Mouse (Mus musculus) forelimb bud, embryonic 11.5 days (tissue): ENCODE data around the gene Gm20388.
A peak's percentile ranks its signal among the peaks of the same experiment; 100 is the strongest.

Experiments
- DNase-seq: peaks from one replicate; pipeline ENCODE4 v3.0.0-alpha.2; 2012; ENCODE audit warnings: low read depth, low spot score

Gene Gm20388

DNA sequence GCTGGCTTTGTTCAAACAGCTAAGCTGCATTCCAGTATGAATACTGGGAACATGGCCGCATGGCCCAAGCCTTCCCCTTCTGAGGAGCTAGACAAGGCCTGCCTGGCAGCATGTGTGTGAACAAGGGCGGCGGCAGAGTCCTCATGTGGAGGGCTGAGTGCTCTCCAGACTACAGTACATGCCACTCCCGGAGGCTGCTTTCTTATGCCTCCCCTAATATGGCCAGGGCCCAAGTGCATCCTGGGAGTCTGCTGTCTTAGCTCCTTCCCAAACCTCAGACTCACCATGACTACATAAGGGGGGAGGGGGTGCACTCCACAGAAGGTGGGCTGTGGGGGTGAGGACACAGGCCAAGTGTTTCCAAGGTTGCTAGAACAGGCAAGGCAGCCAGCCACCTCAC, 1882.0 kb downstream of the Gm20388 start:
- no peak for DNase-seq

GRCm38 (mm10) chr8:121794151-121794550, 1883.5 kb downstream of the Gm20388 start:
- DNase-seq = no peak

GRCm38 (mm10) chr8:121795461-121795860, 1884.8 kb downstream of the Gm20388 start:
- DNase-seq = no peak

DNA sequence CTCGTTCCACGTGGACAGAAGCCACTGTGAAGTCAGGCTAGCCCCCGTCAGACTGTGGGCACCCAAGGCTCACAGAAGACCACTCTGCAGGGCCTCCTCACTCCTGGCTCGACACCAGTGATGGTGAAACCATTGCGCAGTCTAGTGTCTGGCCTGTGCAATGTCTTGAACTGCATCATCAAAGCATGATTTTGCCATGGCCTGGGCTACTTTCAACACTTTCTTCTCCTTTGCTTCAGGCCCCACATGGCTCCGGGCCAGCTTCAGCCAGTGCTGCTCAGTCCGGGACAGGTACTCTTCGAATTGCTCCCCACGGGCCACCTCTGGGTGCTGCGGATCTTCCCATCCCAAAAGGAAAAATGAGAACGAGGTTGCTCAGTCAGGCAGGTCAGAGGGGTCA, 1885.8 kb downstream of the Gm20388 start:
- no peak for DNase-seq

DNA sequence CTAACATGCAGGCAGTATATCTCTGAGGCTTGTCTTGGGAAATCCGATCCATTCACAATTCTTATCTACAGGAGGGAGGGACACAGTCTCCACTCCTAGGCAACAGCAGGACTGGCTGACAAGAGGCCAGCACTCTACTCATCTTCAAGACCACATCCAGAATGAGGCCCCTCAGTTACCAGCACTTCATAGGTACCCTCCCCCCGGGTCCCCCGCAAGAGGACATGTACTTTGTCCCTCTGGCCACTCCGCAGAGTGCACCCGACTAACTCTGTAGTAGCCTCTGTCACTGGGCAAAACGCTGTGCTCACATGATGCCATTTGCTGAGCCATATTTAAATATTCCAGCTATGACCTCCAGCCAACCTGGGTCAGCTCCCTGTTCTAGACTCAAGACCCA, 1887.8 kb downstream of the Gm20388 start:
- DNase-seq = no peak

DNA sequence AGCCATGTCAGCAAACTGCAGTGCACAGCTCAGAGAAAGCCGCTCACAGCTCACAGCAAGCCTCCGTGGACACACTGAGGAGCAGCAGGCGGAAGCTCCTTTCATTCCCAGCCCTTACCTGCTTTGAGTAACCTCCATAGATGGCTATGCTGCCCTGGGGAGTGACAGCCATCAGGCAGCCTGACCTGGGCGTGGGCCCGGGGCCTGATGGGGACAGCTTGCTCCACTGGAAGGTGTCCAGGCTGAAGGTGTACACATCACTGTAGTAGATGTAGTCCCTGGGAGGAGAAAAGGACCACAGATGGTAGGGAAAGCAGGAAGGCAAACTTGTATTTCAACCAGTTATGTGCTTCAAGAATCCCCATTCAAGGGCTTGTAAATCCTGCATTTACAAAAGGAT, 1894.2 kb downstream of the Gm20388 start:
- no peak for DNase-seq

DNA sequence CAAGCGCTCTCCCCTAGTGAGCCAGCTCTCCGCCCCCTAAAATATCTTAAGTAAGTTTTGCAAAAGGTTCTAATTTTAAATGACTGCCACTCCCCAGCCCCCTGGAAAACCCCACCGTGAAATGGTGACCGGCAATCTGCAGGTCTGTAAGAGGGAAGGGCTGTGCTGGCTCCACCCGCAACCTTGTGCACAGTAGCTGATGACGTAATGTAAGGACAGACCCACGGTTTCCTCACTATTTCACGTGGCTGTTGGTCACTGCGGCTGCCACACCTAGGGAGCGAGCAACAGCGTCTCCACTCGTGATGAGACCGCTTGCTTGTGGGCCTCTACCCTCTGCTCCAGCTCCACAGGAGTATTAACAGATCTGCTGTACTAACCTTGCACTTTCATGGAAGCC, 1895.5 kb downstream of the Gm20388 start:
- no peak for DNase-seq

DNA sequence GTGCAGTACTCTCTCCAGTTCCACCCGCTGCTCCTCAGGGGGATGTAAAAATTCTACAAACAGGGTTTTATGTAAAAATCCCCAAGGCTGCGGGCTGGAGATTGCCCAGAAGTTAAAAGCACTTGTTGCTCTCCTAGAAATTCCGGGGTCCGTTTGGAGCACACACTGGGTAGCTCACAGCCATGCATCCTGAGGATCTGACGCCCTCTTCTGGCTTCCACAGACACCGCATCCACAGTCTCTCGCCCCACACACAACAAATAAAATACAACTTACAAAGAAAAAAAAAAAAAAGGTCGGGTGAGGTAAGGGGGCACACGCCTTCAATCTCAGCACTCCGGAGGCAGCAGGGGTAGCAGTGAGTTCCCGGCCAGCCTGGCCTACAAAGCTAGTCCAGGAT, 1897.4 kb downstream of the Gm20388 start:
- DNase-seq = no peak

DNA sequence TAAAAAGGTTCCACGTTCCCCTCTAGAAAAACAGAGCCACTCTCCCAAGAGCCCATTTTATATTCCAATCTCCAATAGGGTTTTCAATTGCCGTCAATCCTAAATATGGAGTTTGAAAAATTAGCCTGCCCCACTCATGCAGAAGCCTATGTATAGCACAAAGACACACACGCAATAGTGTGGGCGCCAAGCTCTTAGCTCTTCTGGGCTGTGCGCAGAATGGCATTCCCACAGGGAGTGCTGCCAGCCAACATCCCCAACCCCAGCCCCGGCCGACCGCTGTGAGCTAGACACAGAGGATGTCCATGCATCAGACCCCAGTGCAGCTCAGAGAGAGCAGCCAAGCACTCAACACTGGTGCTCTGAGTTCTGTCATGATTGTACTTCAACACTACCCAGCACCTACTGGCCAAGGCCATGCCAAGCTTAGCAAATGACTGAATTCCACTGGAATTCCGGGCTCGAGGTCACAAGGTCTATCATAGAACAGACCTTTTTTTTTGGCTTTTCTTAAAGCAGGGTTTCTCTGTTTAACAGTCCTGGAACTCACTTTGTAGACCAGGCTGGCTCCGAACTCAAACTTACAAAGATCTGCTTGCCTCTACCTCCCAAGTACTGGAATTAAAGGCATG, 1899.0 kb downstream of the Gm20388 start:
- no peak for DNase-seq

- DNase-seq = no peak
These were observed 1900.9 kb downstream of the Gm20388 start for GRCm38 (mm10) chr8:121811502-121811901.

DNA sequence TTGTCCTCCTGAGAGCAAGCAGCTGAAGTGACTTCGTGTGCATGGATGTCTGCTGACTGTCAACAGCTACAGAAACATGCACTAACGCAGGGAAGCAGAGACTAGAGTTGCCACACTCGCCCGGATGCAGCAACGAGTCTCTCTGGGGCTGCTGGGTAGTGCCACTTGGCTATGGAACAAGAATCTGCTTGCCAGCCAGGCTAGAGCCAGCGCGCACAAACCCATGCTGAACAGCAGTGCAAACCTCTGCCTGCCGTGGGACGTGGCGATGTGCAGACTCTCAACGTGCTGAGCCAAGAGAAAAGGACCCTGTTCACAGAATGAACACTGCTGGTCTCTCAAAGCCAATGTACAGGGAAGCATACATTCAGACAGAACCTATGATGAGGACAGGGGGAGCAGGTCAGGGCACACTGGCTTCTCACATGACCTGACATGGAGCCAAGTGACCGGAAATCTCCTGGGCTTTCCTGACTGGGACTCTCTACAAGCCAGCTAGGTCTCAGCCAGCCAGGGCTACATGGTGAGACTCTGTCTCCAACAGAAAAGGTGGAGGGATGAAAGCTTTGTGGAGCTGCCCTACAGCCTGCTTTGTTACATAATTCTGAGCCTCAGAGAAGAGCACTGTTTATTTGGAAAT, 1901.4 kb downstream of the Gm20388 start:
- DNase-seq = no peak

DNA sequence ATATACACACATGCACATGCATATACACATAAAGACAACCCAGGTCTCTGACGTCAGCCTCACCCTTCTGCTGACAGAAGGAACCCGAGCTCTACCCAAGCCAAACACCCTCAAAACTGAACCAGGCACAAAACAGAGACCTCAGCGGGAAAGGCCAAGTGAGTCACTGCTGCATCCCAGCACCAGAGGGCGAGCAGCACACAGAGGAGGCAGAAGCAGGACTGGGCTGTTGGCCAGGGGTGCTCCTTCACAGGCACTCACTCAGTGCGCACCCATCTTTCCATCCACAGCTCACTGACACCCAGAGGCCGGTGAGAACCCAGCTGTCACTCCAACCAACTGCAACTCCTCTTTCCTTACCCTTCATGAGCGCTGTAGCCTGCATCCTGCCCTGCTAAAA, 1907.6 kb downstream of the Gm20388 start:
- no peak for DNase-seq

DNA sequence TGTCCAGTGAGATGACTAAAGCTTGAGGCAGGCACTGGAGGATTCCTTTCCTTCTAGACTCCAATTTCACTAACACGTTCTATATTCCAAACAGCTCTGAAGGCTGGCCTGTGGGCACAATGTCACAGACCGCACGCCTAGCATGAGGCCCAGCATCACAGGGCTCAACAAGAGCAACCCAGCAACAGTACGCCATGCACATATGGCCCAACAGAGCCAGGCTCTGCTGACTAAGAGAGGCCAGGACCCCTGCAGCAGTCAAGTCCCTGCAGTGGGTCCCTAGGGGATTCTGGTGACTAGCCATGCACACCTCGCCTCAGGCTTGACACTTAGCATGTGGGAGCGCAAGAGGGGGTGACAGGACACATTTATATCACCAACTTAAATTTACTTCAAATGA, 1910.2 kb downstream of the Gm20388 start:
- no peak for DNase-seq

DNA sequence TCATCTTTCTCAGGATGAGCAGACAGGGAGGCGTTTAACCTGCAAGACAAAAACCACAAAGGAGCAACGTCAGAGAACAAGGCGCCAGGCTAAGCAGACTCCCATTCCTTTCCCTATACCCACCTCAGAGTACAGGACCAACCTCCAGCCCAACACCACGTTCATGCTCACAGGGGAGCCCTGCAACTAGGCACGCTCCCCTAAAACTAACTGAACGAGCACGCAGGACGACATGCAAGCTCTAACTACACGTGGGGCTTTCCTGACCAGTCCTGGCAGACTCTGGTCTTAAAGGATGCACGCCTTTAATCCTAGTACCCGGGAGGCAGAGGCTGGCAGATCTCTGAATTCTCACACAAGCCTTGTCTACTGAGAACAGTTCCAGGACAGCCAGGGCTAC, 1910.7 kb downstream of the Gm20388 start:
- no peak for DNase-seq

DNA sequence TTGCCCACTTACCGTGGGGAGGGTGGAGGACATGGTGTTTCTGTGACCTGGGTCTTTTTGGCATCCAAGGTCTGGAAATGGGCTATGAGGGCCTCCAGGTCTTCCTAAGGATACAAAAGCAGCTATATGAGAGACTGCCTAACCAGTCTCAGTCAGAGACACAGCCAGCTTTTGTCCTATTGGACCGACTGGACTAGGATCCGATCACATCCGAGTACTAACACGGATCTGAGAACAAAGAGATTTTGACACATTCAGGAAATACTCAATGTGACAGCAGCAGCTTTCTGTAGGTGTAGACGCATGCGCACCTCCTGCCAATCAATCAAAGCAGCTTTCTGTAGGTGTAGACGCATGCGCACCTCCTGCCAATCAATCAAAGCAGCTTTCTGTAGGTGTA, 1911.1 kb downstream of the Gm20388 start:
- no peak for DNase-seq

DNA sequence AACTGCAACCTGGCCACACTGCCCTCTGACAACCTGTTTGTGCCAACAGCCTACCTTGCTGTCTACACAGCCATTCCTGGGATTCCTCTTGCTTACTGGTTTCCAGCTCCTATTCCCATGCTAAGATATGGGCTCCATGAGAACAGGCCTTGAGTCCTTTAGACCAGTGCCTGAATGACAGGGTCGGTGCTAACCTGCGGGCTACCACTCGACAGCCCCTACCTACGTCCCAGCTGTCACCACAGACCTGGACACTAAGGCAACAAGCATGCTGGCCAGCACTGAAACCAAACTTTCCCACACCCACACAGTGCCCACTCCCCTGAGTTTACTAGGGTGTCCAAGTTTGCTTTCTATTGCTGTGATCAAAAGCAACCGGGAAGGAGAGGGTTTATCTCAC, 1917.1 kb downstream of the Gm20388 start:
- no peak for DNase-seq

- no peak for DNase-seq
These were observed 1917.9 kb downstream of the Gm20388 start for GRCm38 (mm10) chr8:121828376-121829023.

- DNase-seq = peak; percentile 87
These were observed 1918.6 kb downstream of the Gm20388 start, which contains the start of gene Klhdc4 for GRCm38 (mm10) chr8:121829048-121829776. TSS of gene Klhdc4 (minus strand) at chr8:121829569.

- DNase-seq = no peak
These were observed 1919.2 kb downstream of the Gm20388 start for GRCm38 (mm10) chr8:121829777-121830362.

DNA sequence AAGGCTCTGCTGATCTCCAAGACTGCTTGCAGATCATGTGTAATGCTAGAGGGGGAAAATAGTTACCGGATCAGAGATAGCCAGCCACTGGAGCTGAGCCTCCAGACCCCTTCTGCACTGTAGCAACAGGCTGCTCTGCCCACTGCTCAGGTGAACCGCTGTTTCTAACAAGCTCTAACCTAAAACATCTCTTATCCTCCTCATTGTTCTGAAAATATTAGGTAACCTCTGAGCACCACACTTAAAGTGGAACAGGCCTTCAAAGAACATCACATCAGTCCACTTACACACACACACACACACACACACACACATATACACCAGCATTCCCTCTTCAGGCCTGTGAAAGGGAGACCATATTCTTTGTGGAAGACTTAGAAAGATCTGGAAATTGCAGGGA, 1921.4 kb downstream of the Gm20388 start:
- no peak for DNase-seq

- peak; percentile 64 for DNase-seq
These were observed 1921.9 kb downstream of the Gm20388 start for GRCm38 (mm10) chr8:121832503-121832902.

GRCm38 (mm10) chr8:121841242-121841641, 1930.6 kb downstream of the Gm20388 start:
- DNase-seq = peak; percentile 72
